Mouse (Mus musculus) G1E (cell line): ENCODE measurements around the gene Cnn2. TPM values are rescaled to one million over a fixed set of nuclear protein-coding genes. Genes with fewer than 3 reads are reported as not detected.
"Not testable (repeated sequence)": the region's sequence is repeated elsewhere in the genome, so short reads cannot be mapped to it uniquely, and the experiment has no call there.

Source experiments
- ATAC-seq: 2 replicates; pipeline ENCODE4 v1.8.0; 2016; ENCODE audit warnings: mild to moderate bottlenecking; ENCODE audit not compliant: insufficient number of reproducible peaks, poor library complexity, low FRiP score, severe bottlenecking; ENCODE audit errors: extremely low read depth
- DNase-seq: peaks from one replicate; pipeline ENCODE4 v3.0.0; 2012; ENCODE audit warnings: low spot score
- H3K27me3 ChIP-seq: 2 replicates; pipeline ENCODE4 v1.6.1; 2012; ENCODE audit warnings: mild to moderate bottlenecking, low read length, inconsistent platforms; ENCODE audit not compliant: insufficient read depth
- H3K36me3 ChIP-seq: replicated peaks from 2 replicates; pipeline ENCODE3; 2012; ENCODE audit warnings: mild to moderate bottlenecking, inconsistent platforms
- H3K4me1 ChIP-seq: 2 replicates; pipeline ENCODE4 v1.6.1; 2012; ENCODE audit warnings: low read depth, low read length, inconsistent platforms, mixed read lengths; ENCODE audit not compliant: insufficient read depth
- H3K4me3 ChIP-seq: 2 replicates; pipeline ENCODE4 v1.5.1; 2012; ENCODE audit warnings: low read depth, mild to moderate bottlenecking, inconsistent platforms, low read length, moderate library complexity, mixed read lengths
- H3K9me3 ChIP-seq: replicated peaks from 2 replicates; pipeline ENCODE4 v1.6.1; 2012; ENCODE audit warnings: inconsistent platforms
- CTCF ChIP-seq: IDR thresholded peaks from 2 replicates; pipeline ENCODE4 v1.5.1; 2012; ENCODE audit warnings: low read depth, low read length, inconsistent platforms, mixed read lengths
- GATA1 ChIP-seq: IDR thresholded peaks from 2 replicates; pipeline ENCODE4 v1.6.1; 2012; ENCODE audit warnings: borderline replicate concordance, low read length, inconsistent platforms, mixed read lengths
- GATA2 ChIP-seq: IDR thresholded peaks from 2 replicates; pipeline ENCODE4 v1.6.1; 2012; ENCODE audit warnings: low read depth, low read length, inconsistent platforms, borderline replicate concordance
- POLR2AphosphoS5 ChIP-seq: IDR thresholded peaks from 2 replicates; pipeline ENCODE4 v1.6.1; 2012; ENCODE audit warnings: low read depth, low read length, inconsistent platforms; ENCODE audit not compliant: insufficient replicate concordance
- TAL1 ChIP-seq: conservative IDR thresholded peaks from 2 replicates; pipeline ENCODE4 v1.6.1; 2012; ENCODE audit warnings: low read depth, low read length, inconsistent platforms, mixed read lengths
- polyA plus RNA-seq: library from polyadenylated mRNA; stranded (reverse); fragments of >175 nt; gene quantifications from 2 replicates; pipeline ENCODE4 v1.2.3, GENCODE M21; 2012
- total RNA-seq, 2 experiments: library from RNA; stranded (forward) in 1 of 2; stranded (reverse) in 1 of 2; fragments of 200-1000 nt in 1 of 2; fragments of >200 nt in 1 of 2; fragmentation: Nextera tagmentation in 1 of 2; gene quantifications; 2 replicates each; pipeline ENCODE4 v1.2.3; 2014 to 2017

The Cnn2 gene
- total and polyA plus RNA-seq, 3 experiments = 7.4 to 20.8 (median 8.4) TPM

GRCm38 (mm10) chr10:80035686-80036085 is 47.3 kb downstream of the Cnn2 start:
- H3K36me3 ChIP-seq = peaks cover 77% of the 10 kb centered on the region
- TF ChIP-seq GATA1 = no peak
- TF ChIP-seq CTCF = no peak
- TF ChIP-seq GATA2 = no peak
- TF ChIP-seq TAL1 = no peak
- TF ChIP-seq POLR2AphosphoS5 = no peak
- H3K4me1 ChIP-seq = peaks cover 69% of the 10 kb centered on the region

GRCm38 (mm10) chr10:80036832-80037231 is 48.4 kb downstream of the Cnn2 start:
- H3K9me3 ChIP-seq = no peaks in the 10 kb centered on the region
- H3K36me3 ChIP-seq = peaks cover 66% of the 10 kb centered on the region
- H3K27me3 ChIP-seq = no peaks in the 10 kb centered on the region
- ATAC-seq (no peak), DNase-seq (no peak)
- no peak overlapping the region; the same call in 1 of the 2 replicates for H3K4me3 ChIP-seq
- H3K4me1 ChIP-seq = peaks cover 68% of the 10 kb centered on the region
- TF ChIP-seq CTCF (no peak), POLR2AphosphoS5 (no peak), GATA1 (no peak), TAL1 (no peak), GATA2 (no peak)

More at GRCm38 (mm10) chr10:80035686-80036085, 47.3 kb downstream of the Cnn2 start:
- no peaks in the 10 kb centered on the region for H3K27me3 ChIP-seq
- ATAC-seq (no peak), DNase-seq (no peak)
- no peaks in the 10 kb centered on the region for H3K9me3 ChIP-seq
- no peak overlapping the region for H3K4me3 ChIP-seq

- peaks cover 41% of the 10 kb centered on the region for H3K36me3 ChIP-seq
- no peak for TF ChIP-seq GATA2
- no peak for TF ChIP-seq GATA1
- TF ChIP-seq TAL1 = no peak
- TF ChIP-seq CTCF = no peak
- H3K4me3 ChIP-seq = peak within 1 kb of the TSS; percentile 82
- H3K4me1 ChIP-seq = peaks cover 50% of the 10 kb centered on the region
- ATAC-seq (peak; percentile 96), DNase-seq (peak; percentile 96)
- no peaks in the 10 kb centered on the region for H3K27me3 ChIP-seq
- no peaks in the 10 kb centered on the region for H3K9me3 ChIP-seq
These were observed 51.2 kb downstream of the Cnn2 start, which contains the start of gene Polr2e for GRCm38 (mm10) chr10:80039559-80039979. Gene Polr2e (minus strand): TSS chr10:80039795.

GRCm38 (mm10) chr10:80041409-80042060 is 53.2 kb downstream of the Cnn2 start:
- not testable (repeated sequence) for H3K4me3 ChIP-seq, H3K9me3 ChIP-seq, H3K27me3 ChIP-seq, ATAC-seq, DNase-seq
- H3K36me3 ChIP-seq = peaks cover 22% of the 10 kb centered on the region
- H3K4me1 ChIP-seq = peaks cover 42% of the 10 kb centered on the region

- TF ChIP-seq CTCF = no peak
- no peak for TF ChIP-seq TAL1
- no peak for TF ChIP-seq GATA2
- no peak for TF ChIP-seq POLR2AphosphoS5
- TF ChIP-seq GATA1 = no peak
- DNase-seq (no peak), ATAC-seq (no peak)
- Histone ChIP-seq H3K27me3 (no peaks in the 10 kb centered on the region), H3K4me1 (peaks cover 47% of the 10 kb centered on the region), H3K36me3 (no peaks in the 10 kb centered on the region), H3K4me3 (no peak overlapping the region), H3K9me3 (no peaks in the 10 kb centered on the region)
These were observed 55.7 kb downstream of the Cnn2 start for GRCm38 (mm10) chr10:80044087-80044486.

GRCm38 (mm10) chr10:80045364-80045763 is 57.0 kb downstream of the Cnn2 start:
- peaks cover 56% of the 10 kb centered on the region for H3K4me1 ChIP-seq
- ATAC-seq = not testable (repeated sequence)

More at GRCm38 (mm10) chr10:80045364-80045763, 57.0 kb downstream of the Cnn2 start:
- H3K27me3 ChIP-seq, H3K9me3 ChIP-seq, H3K4me3 ChIP-seq, H3K36me3 ChIP-seq, DNase-seq: not testable (repeated sequence)

Other genes starting within 250 kb of the Cnn2 start
Only the 20 nearest of the 33 such genes appear.
- 333 and 387 TPM in 2 replicates for gene Ptbp1, start 134.2 kb upstream of the Cnn2 start, total RNA-seq (2014; fragmentation: Nextera tagmentation)
- gene Ptbp1, start 134.2 kb upstream of the Cnn2 start, total RNA-seq (2017) = 168 and 190 TPM in 2 replicates
- 1,117 and 1,292 TPM in 2 replicates for gene Ptbp1, start 134.2 kb upstream of the Cnn2 start, polyA plus RNA-seq
- not detected in 2 replicates for gene Prtn3, start 114.1 kb upstream of the Cnn2 start, total RNA-seq (2014; fragmentation: Nextera tagmentation)
- gene Prtn3, start 114.1 kb upstream of the Cnn2 start, total RNA-seq (2017) = 0.49 TPM in 1 of 2 replicates, not detected in the other
- 2.0 and 2.1 TPM in 2 replicates for gene Prtn3, start 114.1 kb upstream of the Cnn2 start, polyA plus RNA-seq
- gene Plppr3, start 114.0 kb upstream of the Cnn2 start, total RNA-seq (2014; fragmentation: Nextera tagmentation) = not detected in 2 replicates
- 0.06 and 0.82 TPM in 2 replicates for gene Plppr3, start 114.0 kb upstream of the Cnn2 start, total RNA-seq (2017)
- 0.13 and 0.20 TPM in 2 replicates for gene Plppr3, start 114.0 kb upstream of the Cnn2 start, polyA plus RNA-seq
- not detected in 2 replicates for gene Elane, start 102.3 kb upstream of the Cnn2 start, total RNA-seq (2014; fragmentation: Nextera tagmentation)
- gene Elane, start 102.3 kb upstream of the Cnn2 start, total RNA-seq (2017) = 0.23 TPM in 1 of 2 replicates, not detected in the other
- gene Elane, start 102.3 kb upstream of the Cnn2 start, polyA plus RNA-seq = 0.72 and 1.1 TPM in 2 replicates
- not detected in 2 replicates for gene Cfd, start 97.7 kb upstream of the Cnn2 start, total RNA-seq (2014; fragmentation: Nextera tagmentation)
- not detected in 2 replicates for gene Cfd, start 97.7 kb upstream of the Cnn2 start, total RNA-seq (2017)
- gene Cfd, start 97.7 kb upstream of the Cnn2 start, polyA plus RNA-seq = not detected in 2 replicates
- 12.0 and 14.0 TPM in 2 replicates for gene Med16, start 79.7 kb upstream of the Cnn2 start, total RNA-seq (2014; fragmentation: Nextera tagmentation)
- gene Med16, start 79.7 kb upstream of the Cnn2 start, total RNA-seq (2017) = 10.4 and 12.2 TPM in 2 replicates
- 49.4 and 51.7 TPM in 2 replicates for gene Med16, start 79.7 kb upstream of the Cnn2 start, polyA plus RNA-seq
- not detected in 2 replicates for gene Gm26602, start 77.7 kb upstream of the Cnn2 start, total RNA-seq (2014; fragmentation: Nextera tagmentation)
- not detected in 2 replicates for gene Gm26602, start 77.7 kb upstream of the Cnn2 start, total RNA-seq (2017)
- gene Gm26602, start 77.7 kb upstream of the Cnn2 start, polyA plus RNA-seq = 0.41 and 1.0 TPM in 2 replicates
- gene Kiss1r, start 71.6 kb upstream of the Cnn2 start, total RNA-seq (2014; fragmentation: Nextera tagmentation) = 0.30 and 0.39 TPM in 2 replicates
- 0.33 and 0.93 TPM in 2 replicates for gene Kiss1r, start 71.6 kb upstream of the Cnn2 start, total RNA-seq (2017)
- 0.33 and 0.56 TPM in 2 replicates for gene Kiss1r, start 71.6 kb upstream of the Cnn2 start, polyA plus RNA-seq
- 118 and 134 TPM in 2 replicates for gene R3hdm4, start 67.4 kb upstream of the Cnn2 start, total RNA-seq (2014; fragmentation: Nextera tagmentation)
- 35.0 and 35.8 TPM in 2 replicates for gene R3hdm4, start 67.4 kb upstream of the Cnn2 start, total RNA-seq (2017)
- 185 and 203 TPM in 2 replicates for gene R3hdm4, start 67.4 kb upstream of the Cnn2 start, polyA plus RNA-seq
- 35.4 and 41.3 TPM in 2 replicates for gene Arid3a, start 61.5 kb upstream of the Cnn2 start, total RNA-seq (2014; fragmentation: Nextera tagmentation)
- 32.8 and 35.1 TPM in 2 replicates for gene Arid3a, start 61.5 kb upstream of the Cnn2 start, total RNA-seq (2017)
- 164 and 202 TPM in 2 replicates for gene Arid3a, start 61.5 kb upstream of the Cnn2 start, polyA plus RNA-seq
- 28.5 and 37.3 TPM in 2 replicates for gene Wdr18, start 28.4 kb upstream of the Cnn2 start, total RNA-seq (2014; fragmentation: Nextera tagmentation)
- 34.4 and 34.6 TPM in 2 replicates for gene Wdr18, start 28.4 kb upstream of the Cnn2 start, total RNA-seq (2017)
- gene Wdr18, start 28.4 kb upstream of the Cnn2 start, polyA plus RNA-seq = 69.0 and 69.5 TPM in 2 replicates
- 0.60 TPM in 1 of 2 replicates, not detected in the other for gene Grin3b, start 17.9 kb upstream of the Cnn2 start, total RNA-seq (2014; fragmentation: Nextera tagmentation)
- gene Grin3b, start 17.9 kb upstream of the Cnn2 start, total RNA-seq (2017) = 0.44 TPM in 1 of 2 replicates, not detected in the other
- 0.07 and 0.10 TPM in 2 replicates for gene Grin3b, start 17.9 kb upstream of the Cnn2 start, polyA plus RNA-seq
- gene Tmem259, start 4.3 kb upstream of the Cnn2 start, total RNA-seq (2014; fragmentation: Nextera tagmentation) = 62.8 and 79.8 TPM in 2 replicates
- 41.6 and 47.0 TPM in 2 replicates for gene Tmem259, start 4.3 kb upstream of the Cnn2 start, total RNA-seq (2017)
- gene Tmem259, start 4.3 kb upstream of the Cnn2 start, polyA plus RNA-seq = 264 and 361 TPM in 2 replicates
- 17.4 and 35.9 TPM in 2 replicates for gene Abca7, start 7.9 kb downstream of the Cnn2 start, total RNA-seq (2014; fragmentation: Nextera tagmentation)
- 12.1 and 15.2 TPM in 2 replicates for gene Abca7, start 7.9 kb downstream of the Cnn2 start, total RNA-seq (2017)
- 21.1 and 21.6 TPM in 2 replicates for gene Abca7, start 7.9 kb downstream of the Cnn2 start, polyA plus RNA-seq
- gene Arhgap45, start 28.1 kb downstream of the Cnn2 start, total RNA-seq (2014; fragmentation: Nextera tagmentation) = 56.7 and 59.4 TPM in 2 replicates
- gene Arhgap45, start 28.1 kb downstream of the Cnn2 start, total RNA-seq (2017) = 104 and 113 TPM in 2 replicates
- 179 and 186 TPM in 2 replicates for gene Arhgap45, start 28.1 kb downstream of the Cnn2 start, polyA plus RNA-seq
- gene Polr2e, start 51.2 kb downstream of the Cnn2 start, total RNA-seq (2014; fragmentation: Nextera tagmentation) = 74.3 and 90.2 TPM in 2 replicates
- gene Polr2e, start 51.2 kb downstream of the Cnn2 start, total RNA-seq (2017) = 54.6 TPM in 2 replicates
- gene Polr2e, start 51.2 kb downstream of the Cnn2 start, polyA plus RNA-seq = 148 and 206 TPM in 2 replicates
- gene Gpx4, start 58.6 kb downstream of the Cnn2 start, total RNA-seq (2014; fragmentation: Nextera tagmentation) = 274 and 290 TPM in 2 replicates
- 767 and 808 TPM in 2 replicates for gene Gpx4, start 58.6 kb downstream of the Cnn2 start, total RNA-seq (2017)
- 1,138 and 1,173 TPM in 2 replicates for gene Gpx4, start 58.6 kb downstream of the Cnn2 start, polyA plus RNA-seq
- 24.7 and 34.2 TPM in 2 replicates for gene Sbno2, start 117.0 kb downstream of the Cnn2 start, total RNA-seq (2014; fragmentation: Nextera tagmentation)
- gene Sbno2, start 117.0 kb downstream of the Cnn2 start, total RNA-seq (2017) = 18.0 and 18.1 TPM in 2 replicates
- gene Sbno2, start 117.0 kb downstream of the Cnn2 start, polyA plus RNA-seq = 34.8 and 37.4 TPM in 2 replicates
- gene Stk11, start 127.2 kb downstream of the Cnn2 start, total RNA-seq (2014; fragmentation: Nextera tagmentation) = 138 and 172 TPM in 2 replicates
- gene Stk11, start 127.2 kb downstream of the Cnn2 start, total RNA-seq (2017) = 150 and 154 TPM in 2 replicates
- gene Stk11, start 127.2 kb downstream of the Cnn2 start, polyA plus RNA-seq = 161 and 170 TPM in 2 replicates
- 248 and 258 TPM in 2 replicates for gene Atp5d, start 150.0 kb downstream of the Cnn2 start, total RNA-seq (2014; fragmentation: Nextera tagmentation)
- 81.9 and 82.7 TPM in 2 replicates for gene Atp5d, start 150.0 kb downstream of the Cnn2 start, total RNA-seq (2017)
- 1,539 and 1,678 TPM in 2 replicates for gene Atp5d, start 150.0 kb downstream of the Cnn2 start, polyA plus RNA-seq